Mouse (Mus musculus) CD8-positive naive resting alpha-beta T cell, adult 2 months (primary cell): ENCODE measurements around the gene Gabra4.

ENCODE experiments used
- DNase-seq, 2 experiments: peaks; one replicate each; pipeline ENCODE4 v3.0.0; 2022; ENCODE audit warnings: low read depth in 2 of 2, low spot score in 2 of 2

The Gabra4 gene

DNA sequence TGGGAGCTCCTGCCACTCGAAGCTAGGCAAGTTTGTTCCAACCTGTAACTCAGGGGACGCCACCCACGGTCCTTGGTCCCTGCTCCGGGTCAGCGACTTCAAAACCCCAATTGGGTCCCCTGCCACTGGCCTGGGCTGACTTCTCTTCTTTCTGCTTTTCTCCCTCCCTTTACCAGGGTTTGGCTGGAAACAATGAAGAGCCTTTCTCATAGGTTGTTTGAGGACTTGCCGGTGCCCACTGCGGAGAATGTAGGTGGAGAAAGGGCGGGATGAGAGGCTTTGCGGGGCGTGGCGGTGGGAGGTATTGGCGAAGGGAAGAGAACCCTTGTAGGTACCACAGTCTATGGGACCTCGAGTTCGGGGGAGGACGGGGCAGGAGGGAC, at the start of gene Gabra4:
TSS of gene Gabra4 (minus strand) at position 194 of the 383 bp plus-strand sequence.
- no peak for DNase-seq

DNA sequence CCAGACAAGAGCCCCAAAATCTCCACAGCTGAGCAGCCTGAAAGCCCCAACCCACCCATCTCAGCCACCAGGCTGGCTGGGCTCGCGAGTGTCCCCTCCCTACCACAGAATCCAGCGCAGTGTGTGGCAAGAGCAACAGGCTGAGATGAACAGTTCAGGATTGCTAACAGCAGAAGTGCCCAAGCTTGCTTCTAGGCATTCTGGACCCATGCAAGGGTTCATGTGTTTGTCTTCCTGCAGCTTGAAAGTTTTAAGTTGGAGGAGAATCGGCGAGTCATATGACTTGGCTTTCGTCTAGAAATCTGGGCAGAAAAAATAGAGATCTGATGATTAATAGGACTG, 43.1 kb upstream of the Gabra4 start:
- no peak for DNase-seq

DNA sequence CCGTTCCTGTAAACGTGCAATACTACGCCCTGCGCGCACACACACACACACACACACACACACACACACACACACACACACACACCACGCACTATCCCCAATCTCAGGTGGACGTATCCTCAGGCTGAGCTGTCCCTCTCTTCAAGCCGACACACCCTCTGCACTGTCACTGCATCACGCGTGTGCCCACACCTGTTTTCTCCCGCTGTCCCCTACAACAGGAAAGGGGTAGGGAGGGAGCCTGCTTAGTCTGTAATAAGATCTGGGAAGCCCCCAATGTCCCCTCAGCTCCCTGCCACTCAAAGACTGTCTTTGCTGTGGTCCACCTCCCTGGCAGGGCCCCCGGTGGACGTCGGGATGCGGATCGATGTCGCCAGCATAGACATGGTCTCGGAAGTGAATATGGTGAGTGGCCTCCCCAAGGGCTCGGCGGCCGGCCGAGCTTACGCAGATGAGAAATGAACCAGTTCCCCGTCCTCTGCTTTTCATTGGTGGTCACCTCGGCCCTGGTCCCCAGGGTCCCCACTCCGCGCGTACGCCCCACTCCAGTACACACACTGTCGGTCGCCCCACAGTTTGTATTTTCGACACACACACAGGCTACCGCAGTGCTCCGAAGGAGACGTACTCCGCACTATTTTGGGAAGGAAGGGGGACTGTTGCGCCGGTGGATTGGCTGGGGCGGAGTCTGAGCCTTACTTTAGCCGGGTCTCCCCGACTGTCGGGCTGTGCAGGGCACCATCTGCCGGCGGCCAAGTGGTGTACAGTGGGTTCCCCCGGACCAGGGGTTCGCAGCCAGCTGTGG, 42.6 kb upstream of the Gabra4 start:
- DNase-seq, result no peak

DNA sequence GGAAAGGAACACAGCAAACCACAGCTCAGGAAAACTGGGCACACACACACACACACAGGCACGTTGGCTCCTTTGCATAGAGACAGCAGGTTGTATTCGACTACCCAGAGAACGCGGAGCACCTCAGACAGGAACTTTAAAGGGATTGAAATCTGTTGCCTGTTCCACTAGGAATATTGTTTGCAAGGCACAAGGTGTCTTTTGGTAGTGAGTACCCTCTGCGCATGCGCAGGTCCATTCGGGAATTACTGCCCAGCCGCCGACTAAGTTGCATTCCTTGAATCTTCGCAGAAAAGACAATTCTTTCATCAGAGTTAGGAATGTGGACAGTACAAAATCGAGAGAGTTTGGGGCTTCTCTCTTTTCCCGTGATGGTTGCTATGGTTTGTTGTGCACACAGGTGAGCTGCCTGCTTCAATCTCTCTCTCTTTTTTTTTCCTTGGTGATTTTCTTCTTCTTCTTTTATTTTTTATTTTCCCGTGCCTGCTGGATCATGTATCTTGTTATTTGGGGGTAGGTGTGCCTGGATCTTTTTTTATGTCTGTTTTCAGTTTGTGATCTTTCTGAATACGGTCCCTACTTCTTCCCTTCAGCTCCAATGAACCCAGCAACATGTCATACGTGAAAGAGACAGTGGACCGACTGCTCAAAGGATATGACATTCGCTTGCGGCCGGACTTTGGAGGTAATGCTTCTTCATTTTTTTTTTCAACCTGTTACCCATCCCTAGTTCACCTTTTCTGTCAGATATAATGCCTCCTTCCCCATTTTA, 41.8 kb upstream of the Gabra4 start:
- no peak for DNase-seq

DNA sequence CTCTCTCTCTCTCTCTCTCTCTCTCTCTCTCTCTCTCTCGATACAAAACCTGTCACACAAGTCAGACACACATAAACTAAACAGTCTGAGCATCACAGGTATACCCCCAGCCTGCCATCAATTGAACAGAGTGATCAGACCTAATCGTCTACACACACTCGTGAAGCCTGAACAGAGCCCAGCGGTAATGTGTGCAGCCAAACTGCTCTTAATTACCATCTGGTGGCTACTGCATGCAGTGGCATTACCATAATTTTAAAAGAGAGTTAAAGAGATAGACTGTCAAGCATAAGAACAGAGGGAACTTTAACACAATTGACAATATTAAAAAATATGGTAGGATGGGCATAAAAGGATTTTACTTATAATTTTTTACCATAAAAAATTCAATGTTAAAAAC, 7.5 kb upstream of the Gabra4 start:
- DNase-seq, result no peak

DNA sequence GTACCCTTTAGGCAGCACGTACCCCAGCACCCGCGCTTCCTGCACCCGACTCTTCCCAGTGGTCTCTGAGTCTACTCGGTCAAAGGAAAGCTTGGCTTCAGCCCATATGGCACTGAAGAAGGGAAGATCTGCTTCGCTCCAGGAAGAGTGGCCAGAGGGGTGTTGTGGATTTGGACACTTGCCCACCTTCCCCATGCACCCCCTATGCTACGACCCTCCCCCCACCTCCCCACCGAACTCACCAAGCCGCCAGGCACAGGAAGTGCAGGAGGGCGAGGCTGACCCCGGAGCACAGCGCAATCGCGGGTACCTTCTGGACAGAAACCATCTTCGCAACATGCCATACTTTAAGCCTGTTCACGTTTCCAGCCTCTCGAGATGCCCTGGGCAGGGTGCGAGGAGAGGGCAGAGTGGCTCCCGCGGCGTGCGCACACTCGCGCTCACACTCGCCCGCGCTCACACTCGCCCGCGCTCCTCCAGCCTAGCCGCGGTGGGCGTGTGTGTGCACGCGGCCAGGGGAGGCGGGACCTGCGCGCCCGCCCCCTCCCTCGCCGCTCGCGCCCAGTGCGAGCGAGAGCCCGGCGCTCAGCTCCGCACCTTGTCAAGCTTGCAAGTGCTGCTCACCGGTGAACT, 510 bp downstream of the Gabra4 start, which contains the start of gene Gabrb1:
TSS of gene Gabrb1 (plus strand) at position 632 of the 633 bp plus-strand sequence.
- DNase-seq, result no peak

DNA sequence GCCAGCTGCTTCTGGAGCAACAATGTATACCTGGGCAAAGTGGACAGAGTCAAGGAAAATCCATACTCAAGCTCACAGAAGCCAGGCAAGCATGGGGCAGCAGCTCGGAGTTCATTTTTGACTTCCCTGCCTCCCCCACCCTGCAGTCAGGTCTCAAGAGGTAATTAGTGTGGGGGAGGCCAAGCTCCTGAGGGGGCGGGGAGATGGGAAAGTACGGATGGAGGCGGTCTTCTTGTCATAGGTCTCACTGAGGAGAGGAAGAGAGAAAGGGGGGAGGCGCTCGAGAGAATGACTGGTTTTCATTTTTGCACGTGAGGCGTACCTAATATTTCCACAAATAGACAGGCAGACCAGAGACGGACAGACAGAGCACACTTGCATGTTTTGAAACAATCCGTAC, 1.3 kb downstream of the Gabra4 start:
- DNase-seq, result no peak

DNA sequence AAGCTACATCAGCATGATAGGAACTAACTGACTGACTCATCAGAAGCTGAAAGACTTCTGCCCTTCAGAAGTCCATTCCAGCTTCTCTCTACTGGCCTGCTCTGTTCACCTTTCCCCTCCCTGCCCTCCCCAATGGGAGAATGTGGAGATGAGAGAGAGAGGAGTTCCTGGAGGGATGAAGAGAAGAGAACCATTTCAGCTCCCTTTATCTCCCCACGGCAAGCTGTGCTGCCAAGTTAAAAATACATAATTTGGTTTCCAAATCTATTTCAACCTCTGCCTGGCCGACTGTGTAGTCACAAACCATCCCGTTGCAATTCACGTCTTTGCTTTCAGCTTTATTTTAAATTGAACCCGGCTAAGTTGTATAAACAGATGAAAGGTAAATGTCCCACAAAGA, 4.1 kb downstream of the Gabra4 start:
- DNase-seq, result no peak

DNA sequence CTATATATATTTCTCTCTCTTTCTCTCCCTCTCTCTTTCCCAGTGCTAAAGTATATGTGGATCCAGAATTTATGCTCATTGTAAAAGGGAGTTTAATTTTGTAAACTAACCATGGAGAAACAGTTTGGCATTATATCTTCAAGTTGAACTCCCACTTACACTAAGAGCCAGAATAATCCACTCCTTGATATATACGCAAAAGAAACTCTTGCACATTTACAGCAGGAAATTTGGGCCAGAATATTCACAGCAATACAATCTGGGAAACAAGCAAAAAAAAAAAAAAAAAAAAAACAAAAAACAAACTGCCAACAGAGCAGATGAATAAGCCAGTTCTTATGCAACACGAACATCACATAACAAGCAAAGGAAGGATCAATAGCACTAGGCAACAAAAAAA, 10.0 kb downstream of the Gabra4 start:
- no peak for DNase-seq

DNA sequence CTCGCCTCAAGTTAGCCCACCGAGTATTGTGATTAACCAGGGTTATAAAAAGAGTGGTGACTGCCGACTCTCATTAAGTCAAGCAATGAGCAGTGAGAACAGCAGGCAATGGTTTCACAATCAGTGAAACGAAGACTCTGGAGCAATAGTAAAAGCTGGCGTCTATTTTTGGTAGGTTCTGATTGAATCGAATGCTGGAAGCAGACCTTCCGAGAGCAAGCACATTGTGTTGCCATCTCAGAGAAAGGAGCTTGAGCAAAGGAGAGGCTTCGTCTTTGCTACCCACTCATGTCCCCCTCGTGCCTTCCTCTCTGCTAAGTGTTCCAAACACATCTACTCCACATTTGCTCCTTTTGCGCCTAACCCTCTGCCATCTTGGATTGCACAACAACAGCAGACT, 18.3 kb downstream of the Gabra4 start:
- DNase-seq, result no peak

DNA sequence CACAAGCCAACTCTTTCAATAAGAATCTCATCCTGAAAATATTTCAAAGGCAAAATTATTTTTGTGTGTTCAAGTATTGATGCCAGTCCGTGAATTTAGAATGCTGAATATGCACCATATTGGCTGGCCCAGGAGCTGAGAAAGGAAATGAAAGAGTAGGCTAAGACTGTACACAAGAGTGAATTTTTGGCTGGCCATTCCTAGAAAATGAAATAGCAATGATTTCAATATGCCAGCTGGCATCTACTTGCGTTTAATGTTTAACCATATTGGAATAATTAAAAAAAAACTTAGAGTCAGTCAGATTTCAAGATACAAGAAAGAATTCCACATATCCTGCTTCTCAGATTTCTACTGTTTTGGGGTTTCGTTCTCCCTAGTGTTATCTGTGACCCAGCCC, 30.3 kb downstream of the Gabra4 start:
- DNase-seq, result no peak

DNA sequence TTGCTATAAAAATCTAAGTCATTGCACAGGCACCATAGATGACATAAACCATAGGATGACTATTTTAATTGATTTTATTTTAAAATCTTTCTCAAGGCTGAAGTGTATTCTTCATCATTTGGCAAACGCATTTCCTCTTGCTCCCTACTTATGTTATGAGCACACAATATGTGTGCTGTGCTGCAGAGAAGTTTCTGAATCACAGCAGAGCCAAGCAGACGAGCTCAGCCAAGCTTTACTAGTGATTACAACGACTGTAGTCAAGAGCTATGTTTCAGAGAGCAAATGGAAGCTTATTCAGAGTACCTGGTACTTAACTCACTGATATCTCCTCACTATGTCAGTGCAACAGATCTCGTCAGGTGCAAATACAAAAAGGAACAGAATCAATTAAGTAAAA, 41.4 kb downstream of the Gabra4 start:
- no peak for DNase-seq

DNA sequence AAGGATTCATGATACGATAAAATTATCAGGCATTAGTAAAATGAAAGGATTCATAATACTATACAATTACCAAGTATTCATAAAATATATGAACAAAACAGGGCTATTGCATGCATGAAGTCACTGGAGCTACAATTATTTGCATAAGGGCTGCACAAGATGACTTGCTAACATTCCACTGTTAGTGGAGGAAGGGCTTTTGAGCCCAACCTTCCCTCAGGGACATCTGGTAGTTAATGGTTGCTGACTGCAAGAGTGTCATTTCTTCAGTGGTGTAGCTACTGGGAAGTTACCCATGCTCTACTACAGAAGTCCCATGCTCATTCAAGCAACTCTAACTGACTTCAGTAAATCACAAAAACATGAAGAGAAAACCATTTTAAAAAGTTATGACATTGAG, 43.8 kb downstream of the Gabra4 start:
- DNase-seq, result no peak

DNA sequence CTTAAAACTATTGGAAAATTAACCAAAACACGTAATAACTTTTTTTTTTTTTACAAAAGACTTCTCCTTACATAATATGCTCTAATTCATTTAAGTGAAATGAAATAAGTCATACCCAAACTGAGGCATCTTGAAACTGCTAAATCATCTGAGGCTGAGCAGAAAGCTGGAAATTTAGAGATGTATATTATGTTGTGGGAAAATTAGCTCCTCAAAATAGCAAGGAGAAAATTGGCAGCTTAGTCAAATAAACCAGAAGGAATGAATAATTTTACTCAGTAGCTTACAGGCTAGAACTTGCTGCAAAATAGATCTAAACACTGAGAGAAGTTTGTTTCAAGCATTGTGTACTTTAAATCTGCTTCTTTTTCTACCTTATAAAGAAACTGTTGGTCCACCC, 49.4 kb downstream of the Gabra4 start:
- no peak for DNase-seq

DNA sequence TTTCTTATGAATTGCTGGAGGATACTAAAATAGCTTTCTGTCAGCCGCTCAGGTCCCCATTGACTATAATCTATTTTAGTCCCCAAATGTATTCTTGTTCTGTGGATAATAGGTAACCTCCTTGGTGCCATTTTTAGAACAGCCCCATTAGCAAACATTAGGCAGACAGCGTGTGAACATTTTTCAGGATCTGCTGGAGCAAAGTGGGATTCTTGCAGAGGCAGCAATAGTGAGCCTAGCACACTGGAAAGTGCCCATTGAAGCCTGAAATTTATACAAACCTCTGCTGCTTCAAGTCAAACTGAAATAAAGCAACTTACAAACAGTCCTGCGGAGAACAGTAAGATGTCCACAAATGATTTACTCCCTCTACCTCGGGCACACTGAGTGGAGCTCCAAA, 51.2 kb downstream of the Gabra4 start:
- DNase-seq, result no peak

DNA sequence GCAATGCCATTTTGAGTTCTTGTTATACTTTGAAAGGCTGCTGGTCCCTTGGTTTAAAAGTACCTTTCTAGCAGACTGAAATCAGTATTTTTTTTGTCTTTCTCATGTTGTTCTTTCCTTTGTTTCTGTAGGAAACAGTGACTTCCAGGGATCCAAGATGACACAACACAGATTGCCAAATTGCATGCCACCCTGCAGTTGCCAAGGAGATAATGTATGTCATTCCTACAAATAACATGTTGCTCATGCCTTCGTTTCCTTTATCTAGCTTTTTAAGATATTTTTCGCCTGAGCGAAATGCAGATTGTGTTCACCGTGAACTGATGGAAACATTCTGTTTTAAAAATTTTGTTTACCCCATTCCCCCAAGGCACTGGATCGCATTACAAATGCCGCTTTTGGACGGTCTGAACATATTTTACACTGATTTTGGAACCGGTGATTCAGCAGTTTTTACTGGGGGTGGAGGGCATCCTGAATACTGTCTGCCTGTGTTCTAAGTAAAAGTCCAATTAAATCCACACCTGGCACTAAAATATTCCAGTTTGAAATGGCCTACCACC, 53.9 kb downstream of the Gabra4 start:
- no peak for DNase-seq

DNA sequence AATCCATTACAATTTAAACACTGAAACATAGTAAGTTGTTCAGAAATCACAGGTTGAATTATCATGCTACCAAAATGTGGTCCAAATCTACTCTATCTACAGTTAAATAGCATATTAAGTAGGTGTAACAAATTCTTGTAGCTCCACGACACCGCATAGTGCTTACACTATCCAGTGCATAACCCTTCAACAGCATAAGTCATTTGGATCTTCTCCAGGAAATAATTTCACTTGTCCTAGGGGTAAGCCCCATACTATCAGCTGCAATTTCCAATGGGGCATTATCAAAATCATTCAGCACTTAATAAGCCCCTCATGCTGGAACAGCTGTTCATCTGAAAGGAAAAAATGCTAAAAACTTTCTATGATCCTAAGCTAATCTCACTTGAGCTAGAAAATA, 62.8 kb downstream of the Gabra4 start:
- no peak for DNase-seq

DNA sequence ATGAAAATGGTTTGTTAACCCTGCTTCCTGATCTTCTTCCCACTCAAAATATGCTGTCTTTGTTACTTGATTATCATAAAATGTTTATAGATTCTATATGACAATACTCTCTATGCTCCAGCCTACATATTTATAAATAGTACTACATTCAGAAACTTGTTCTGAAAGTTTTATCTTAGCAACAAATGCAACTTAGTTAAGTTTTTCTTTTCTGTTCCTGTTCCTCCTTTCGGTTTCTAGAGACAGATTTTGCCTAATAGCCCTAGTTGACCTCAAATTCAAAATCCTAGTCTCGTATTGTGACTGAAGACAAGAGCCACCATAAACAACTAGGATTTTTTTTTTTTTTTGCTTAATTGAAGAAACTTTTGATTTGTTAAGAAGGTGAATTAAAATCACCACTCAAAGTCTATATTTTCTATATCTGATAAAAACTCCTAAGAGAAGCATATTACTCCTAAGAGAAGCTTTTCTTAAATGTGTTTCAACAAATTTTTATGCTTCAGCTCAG, 64.3 kb downstream of the Gabra4 start:
- no peak for DNase-seq

DNA sequence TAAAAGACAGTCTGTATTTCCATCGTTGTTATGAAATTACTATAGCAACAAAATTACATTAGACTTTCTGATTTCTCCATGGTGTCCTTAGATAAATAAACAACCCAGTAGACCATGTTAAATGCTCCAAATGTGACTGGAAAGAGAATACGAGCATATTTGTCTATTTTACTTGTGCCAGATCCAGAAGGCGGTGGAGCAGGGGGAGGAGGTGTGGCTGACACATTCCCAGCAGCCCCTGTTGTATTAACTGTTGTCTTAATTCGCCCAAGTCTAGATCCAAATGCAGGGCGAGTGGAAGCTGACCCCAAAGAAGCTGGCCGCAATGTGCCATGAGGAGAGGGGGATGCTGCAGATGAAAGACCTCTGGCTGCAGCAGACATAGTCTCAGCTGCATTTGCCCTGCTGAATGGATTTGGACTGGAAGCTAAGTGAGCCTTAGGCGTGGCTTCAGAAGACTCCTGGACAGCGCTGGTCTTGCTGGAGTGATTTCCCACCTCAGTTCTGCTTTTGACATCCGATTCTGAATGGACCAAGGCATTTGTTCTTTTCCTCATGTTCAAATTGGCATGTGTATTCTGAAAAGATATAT, 86.4 kb downstream of the Gabra4 start:
- no peak for DNase-seq

DNA sequence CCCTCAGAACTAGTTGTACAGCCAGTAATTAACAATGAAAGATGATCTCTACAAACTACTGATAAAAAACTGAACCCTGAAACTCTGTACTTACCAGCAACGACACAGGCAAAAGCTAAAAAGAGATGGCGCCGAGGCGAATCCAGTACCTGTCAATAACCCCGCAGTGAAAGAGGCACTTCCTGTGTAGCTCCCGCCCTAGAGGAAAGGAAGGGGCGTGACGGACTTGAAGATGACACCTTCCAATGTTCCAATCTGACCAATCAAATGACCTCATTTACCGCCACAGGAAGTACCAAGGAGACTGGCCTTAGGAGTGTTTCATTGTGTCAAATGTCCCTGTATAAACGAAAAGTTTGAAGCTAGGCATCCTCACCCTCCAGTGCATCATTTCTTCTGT, 110.0 kb downstream of the Gabra4 start, which contains the start of gene Cox7b2:
TSS of gene Cox7b2 (minus strand) at position 127 of the 400 bp plus-strand sequence.
- no peak for DNase-seq

DNA sequence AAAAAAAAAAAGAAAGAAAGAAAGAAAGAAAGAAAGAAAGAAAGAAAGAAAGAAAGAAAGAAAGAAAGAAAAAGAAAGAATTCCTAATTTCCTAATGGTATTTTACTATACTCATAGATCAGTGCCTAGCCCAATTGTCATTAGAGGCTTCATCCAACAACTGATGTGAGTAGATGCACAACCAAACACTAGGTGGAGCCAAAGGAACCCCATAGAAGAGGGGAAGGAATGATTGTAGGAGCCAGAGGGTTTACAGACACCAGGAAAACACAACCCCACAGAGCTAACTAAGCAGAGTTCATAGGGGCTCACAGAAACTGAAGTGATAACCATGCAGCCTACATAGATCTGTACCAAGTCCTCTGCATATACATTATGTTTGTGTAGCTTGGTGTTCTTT, 112.6 kb downstream of the Gabra4 start:
- no peak for DNase-seq
